Mouse (Mus musculus) spleen, postnatal 10 days (tissue): ENCODE measurements around the gene Galntl6.

Experiments
- DNase-seq, 2 experiments: peaks; one replicate each; pipeline ENCODE4 v3.0.0; 2021 to 2022; ENCODE audit warnings: low spot score in 2 of 2

Gene Galntl6

DNA sequence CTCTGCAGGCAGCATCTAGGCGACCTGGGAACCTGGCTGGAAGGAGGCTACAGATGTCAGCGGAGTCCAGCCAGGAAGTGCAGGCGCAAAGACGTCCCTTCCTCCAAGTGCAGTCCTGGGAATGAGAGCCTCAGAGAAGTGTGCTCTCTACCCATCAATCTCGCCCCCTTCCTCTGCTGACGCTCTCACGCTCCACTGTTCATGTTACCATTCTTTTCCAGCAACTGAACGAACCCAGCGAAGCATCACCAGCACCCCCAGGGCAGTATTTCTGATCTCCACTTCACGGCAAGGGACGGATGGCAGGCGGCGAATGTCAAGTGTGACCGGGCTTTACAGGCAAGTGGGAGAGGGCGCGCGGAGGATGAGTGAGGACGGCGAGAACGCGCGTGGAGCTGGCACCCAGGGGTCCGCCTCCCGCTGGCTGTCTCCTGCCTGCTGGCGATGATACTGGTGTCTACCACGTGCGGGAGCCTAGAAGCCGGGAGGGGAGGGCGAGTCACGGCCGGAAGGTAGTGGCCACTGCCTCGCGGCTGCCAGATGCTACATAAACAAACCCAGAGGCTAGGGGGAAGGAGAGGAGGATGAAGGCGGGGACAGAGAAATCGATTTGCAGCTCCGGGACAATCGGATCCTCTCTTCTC lies at the start of gene Galntl6:
Galntl6 (minus strand) TSS at position 445 of the 644 bp plus-strand sequence.
- no peak for DNase-seq

GRCm38 (mm10) chr8:58957195-58957739 lies 44.8 kb upstream of the Galntl6 start:
- DNase-seq: no peak

DNA sequence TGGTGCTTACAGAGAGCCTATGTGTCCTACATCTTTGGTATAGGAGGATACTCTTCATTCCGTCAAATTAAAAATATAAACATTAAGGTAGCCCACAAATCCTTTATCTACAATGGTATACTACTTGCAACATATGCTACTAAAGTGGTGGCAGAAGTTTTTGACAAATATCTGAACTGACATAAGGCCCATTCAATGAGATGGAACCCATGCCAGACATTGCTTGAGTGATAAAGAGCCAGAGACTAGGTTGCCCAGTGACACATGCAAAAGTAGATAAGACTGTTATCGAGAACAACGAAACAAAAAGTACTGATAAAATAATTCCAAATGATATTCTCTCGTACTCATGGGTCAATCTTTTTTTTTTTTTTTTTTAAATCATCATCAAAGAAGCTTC lies 31.3 kb upstream of the Galntl6 start:
- no peak for DNase-seq

DNA sequence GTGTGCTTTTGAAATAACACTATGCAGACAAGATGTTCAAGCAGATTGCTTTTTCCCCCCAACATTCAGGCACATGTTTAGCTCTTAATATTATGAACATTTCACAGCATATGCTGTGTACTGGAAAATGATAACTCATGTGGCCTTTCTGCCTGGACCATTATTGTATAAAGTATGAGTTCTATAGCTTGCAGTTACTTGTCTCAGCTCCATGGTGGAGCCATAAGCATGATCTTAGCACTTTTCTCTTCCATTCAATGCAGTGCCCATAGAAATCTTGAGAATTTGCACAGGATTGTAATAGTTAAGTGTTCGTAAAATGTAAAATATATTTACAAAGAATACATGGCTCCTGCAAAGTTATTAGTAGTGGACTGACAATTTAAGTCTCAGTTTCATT lies 18.6 kb upstream of the Galntl6 start:
- no peak for DNase-seq

DNA sequence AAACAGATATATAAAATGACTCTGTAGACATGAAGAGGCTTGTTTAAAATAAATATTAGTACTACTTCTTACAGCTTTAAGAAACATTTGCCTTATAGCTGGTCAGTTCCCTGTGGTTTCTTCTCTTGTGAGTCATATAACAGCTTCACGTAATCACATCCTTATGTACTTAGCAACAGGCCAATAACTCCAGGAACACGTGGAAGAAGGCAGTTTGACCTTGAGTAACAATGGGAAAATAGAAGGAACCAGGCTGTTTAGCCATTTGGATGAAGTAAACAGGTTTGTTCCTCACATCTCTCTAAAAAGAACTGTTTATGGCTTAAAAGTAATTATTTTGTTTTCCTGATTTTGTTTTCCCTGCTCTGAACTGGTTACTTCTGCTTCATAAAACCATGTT lies 2.7 kb upstream of the Galntl6 start:
- DNase-seq: no peak

GRCm38 (mm10) chr8:58913640-58913968 lies 1.2 kb upstream of the Galntl6 start:
- DNase-seq: no peak

GRCm38 (mm10) chr8:58912840-58913639 lies 600 bp upstream of the Galntl6 start:
- DNase-seq: no peak

- DNase-seq: no peak
These were observed 763 bp downstream of the Galntl6 start, which contains the start of gene BC030500 for GRCm38 (mm10) chr8:58911677-58912076. BC030500 (plus strand) TSS chr8:58911755.

DNA sequence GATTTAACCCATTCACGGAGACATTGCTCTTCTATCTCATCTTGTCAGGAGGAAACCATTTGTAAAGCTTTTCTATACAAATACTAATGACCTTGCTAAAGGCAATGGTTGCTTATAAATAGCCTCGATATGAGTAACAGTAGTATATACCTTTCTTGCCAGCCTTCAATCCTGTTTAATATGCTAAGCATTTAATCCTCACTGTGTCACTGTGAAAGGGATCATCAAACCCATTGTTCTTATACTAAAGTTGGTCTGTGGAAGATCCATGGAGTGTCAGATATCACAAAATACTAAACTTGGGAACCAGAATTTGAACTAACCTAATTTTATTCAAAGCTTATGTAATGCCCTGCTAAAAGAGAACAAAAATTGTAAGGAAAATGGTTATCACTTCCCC lies 8.0 kb downstream of the Galntl6 start:
- DNase-seq: no peak

DNA sequence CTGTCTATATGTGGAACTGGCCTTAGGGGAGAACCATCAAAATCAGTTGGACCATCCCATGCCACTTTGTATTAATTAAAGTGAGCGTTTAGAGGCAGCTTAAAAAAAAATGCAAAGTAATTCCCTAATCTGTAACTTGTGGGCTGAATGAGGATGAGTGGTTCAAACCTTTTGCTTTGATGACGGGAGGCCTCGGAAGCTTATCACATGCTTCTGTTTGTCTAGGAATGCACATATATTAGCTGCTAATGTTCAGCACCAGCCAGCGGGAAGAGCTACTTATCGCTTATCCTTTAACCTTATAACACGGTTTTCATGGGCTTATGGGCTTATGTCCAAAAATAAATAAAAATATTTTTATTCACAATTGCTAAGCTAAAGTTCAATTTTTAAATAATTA lies 16.5 kb downstream of the Galntl6 start:
- no peak for DNase-seq

- no peak for DNase-seq
These were observed 21.8 kb downstream of the Galntl6 start for GRCm38 (mm10) chr8:58890591-58890990.

DNA sequence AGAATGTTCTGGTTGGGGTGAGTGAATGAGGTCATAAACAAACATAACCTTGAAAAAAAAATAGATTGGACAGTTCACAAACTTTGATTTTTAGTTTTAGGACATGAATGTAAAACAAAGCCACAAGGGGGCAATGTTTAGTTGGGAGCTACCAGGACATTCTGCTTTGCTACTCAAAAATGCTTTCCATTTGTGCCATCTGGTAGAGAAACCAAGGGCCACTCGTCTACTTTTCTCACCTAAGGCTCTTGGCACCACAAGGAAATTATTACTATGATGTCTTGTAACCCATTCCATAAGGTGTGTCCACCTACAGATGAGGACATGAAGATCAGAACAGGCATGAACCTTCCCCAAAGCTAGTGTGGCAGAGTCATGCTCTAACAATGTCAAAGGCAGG lies 26.0 kb downstream of the Galntl6 start:
- DNase-seq: no peak

GRCm38 (mm10) chr8:58824347-58824746 lies 88.1 kb downstream of the Galntl6 start:
- DNase-seq: no peak

- no peak for DNase-seq
These were observed 107.2 kb downstream of the Galntl6 start for GRCm38 (mm10) chr8:58805190-58805589.

DNA sequence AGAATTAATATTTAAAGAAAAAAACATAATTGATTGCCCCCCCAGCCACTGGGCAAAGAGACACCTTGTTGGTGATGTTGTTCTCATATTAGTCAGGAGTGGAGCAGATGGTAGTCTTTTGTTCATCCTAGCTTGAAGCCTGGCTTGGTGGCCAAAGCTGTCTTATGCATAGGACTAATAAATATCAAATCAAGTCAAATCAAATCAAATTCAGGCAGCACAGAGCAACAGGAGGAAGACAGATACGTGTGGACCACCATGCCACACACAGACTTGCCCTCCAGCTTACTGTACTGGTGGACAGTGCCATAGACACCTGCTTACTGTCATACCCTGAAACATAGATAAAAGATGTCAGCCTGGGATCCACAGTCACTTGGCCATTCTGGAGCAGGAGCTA lies 110.6 kb downstream of the Galntl6 start:
- no peak for DNase-seq

GRCm38 (mm10) chr8:58753769-58754168 lies 158.7 kb downstream of the Galntl6 start:
- DNase-seq: no peak

- DNase-seq: no peak
These were observed 174.5 kb downstream of the Galntl6 start for GRCm38 (mm10) chr8:58737963-58738362.

- no peak for DNase-seq
These were observed 220.7 kb downstream of the Galntl6 start for GRCm38 (mm10) chr8:58691761-58692160.

GRCm38 (mm10) chr8:58677847-58678450 lies 234.5 kb downstream of the Galntl6 start:
- no peak for DNase-seq

DNA sequence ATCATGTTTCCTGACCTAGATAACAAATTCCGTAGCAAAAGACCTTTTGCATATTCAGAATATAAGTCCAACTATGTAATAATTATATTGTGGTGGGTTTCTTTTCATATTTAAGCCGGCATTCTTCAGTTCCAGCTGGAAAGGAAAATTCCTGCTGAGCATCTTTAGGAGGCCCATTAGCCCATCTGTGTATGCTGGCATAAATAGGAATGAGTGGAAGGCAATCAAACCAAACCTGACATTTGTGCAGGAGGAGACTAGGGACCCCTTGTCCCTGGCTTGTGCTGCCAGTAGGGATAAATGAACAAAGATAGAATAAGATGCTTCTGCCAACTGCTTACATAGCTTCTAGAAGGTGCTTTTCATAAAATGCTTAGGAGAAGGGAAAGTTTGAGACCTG lies 243.4 kb downstream of the Galntl6 start:
- DNase-seq: no peak

GRCm38 (mm10) chr8:58660019-58660418 lies 252.4 kb downstream of the Galntl6 start:
- DNase-seq: no peak

- no peak for DNase-seq
These were observed 256.8 kb downstream of the Galntl6 start for GRCm38 (mm10) chr8:58655631-58656030.

- no peak for DNase-seq
These were observed 306.0 kb downstream of the Galntl6 start for GRCm38 (mm10) chr8:58606451-58606850.
